Mouse (Mus musculus) embryonic facial prominence, embryonic 13.5 days (tissue): ENCODE measurements around the gene Iqsec1. TPM values are rescaled to one million over a fixed set of nuclear protein-coding genes. Genes with fewer than 3 reads are reported as not detected.

Source experiments
- ATAC-seq: fragments of 200-750 bp; cut with Nextera tagmentation; 2 replicates; pipeline ENCODE4 v1.8.0; 2017; ENCODE audit warnings: low read depth; ENCODE audit not compliant: insufficient number of reproducible peaks, insufficient read depth, low FRiP score, low TSS enrichment
- H3K27ac ChIP-seq: fragments of 300-500 bp; sonication (generic); 2 replicates; pipeline ENCODE4 v1.5.1; 2015; ENCODE audit warnings: moderate library complexity, mild to moderate bottlenecking, inconsistent platforms
- H3K27me3 ChIP-seq: fragments of 300-500 bp; sonication (generic); 2 replicates; pipeline ENCODE4 v1.6.1; 2015; ENCODE audit warnings: mild to moderate bottlenecking, inconsistent platforms
- H3K36me3 ChIP-seq: fragments of 300-500 bp; sonication (generic); 2 replicates; pipeline ENCODE4 v1.6.1; 2015; ENCODE audit warnings: mild to moderate bottlenecking, inconsistent platforms
- H3K4me1 ChIP-seq: fragments of 300-500 bp; sonication (generic); 2 replicates; pipeline ENCODE4 v1.6.1; 2015; ENCODE audit warnings: inconsistent platforms
- H3K4me2 ChIP-seq: fragments of 300-500 bp; sonication (generic); 2 replicates; pipeline ENCODE4 v1.6.1; 2015; ENCODE audit warnings: moderate library complexity, mild to moderate bottlenecking, inconsistent platforms
- H3K4me3 ChIP-seq: fragments of 300-500 bp; sonication (generic); 2 replicates; pipeline ENCODE4 v1.5.1; 2015; ENCODE audit warnings: mild to moderate bottlenecking, inconsistent platforms
- H3K9ac ChIP-seq: fragments of 300-500 bp; sonication (generic); 2 replicates; pipeline ENCODE4 v1.6.1; 2015; ENCODE audit warnings: mild to moderate bottlenecking, inconsistent platforms
- H3K9me3 ChIP-seq: fragments of 300-500 bp; sonication (generic); 2 replicates; pipeline ENCODE4 v1.6.1; 2016; ENCODE audit warnings: inconsistent platforms
- WGBS: fragments of 180-500 bp; shearing (Covaris S2); methylation state at CpG from one replicate; pipeline ENCODE4 v1.1.7; 2015; ENCODE audit warnings: mixed read lengths; 5-methylcytosine and 5-hydroxymethylcytosine counted together
- polyA plus RNA-seq: library from polyadenylated mRNA; unstranded; fragments of >200 nt; fragmentation: Nextera tagmentation; extraction: Ambion mirVana; gene quantifications from 2 replicates; pipeline ENCODE4 v1.2.1, GENCODE M21; 2015

The Iqsec1 gene
- polyA plus RNA-seq, 1 experiment from 2014 or later, result 11.6 TPM

GRCm38 (mm10) chr6:90619936-90620335 lies 368.5 kb downstream of the Iqsec1 start:
- Histone ChIP-seq H3K27ac (no peak overlapping the region), H3K4me2 (no peak overlapping the region), H3K27me3 (no peaks in the 10 kb centered on the region), H3K4me3 (no peak overlapping the region), H3K9ac (no peak overlapping the region), H3K36me3 (no peaks in the 10 kb centered on the region), H3K9me3 (no peaks in the 10 kb centered on the region), H3K4me1 (peaks cover 7% of the 10 kb centered on the region; the same call in 1 of the 2 replicates)
- ATAC-seq, result no peak
- WGBS, result 75% methylated on average over 5 of the region's 5 CpGs

DNA sequence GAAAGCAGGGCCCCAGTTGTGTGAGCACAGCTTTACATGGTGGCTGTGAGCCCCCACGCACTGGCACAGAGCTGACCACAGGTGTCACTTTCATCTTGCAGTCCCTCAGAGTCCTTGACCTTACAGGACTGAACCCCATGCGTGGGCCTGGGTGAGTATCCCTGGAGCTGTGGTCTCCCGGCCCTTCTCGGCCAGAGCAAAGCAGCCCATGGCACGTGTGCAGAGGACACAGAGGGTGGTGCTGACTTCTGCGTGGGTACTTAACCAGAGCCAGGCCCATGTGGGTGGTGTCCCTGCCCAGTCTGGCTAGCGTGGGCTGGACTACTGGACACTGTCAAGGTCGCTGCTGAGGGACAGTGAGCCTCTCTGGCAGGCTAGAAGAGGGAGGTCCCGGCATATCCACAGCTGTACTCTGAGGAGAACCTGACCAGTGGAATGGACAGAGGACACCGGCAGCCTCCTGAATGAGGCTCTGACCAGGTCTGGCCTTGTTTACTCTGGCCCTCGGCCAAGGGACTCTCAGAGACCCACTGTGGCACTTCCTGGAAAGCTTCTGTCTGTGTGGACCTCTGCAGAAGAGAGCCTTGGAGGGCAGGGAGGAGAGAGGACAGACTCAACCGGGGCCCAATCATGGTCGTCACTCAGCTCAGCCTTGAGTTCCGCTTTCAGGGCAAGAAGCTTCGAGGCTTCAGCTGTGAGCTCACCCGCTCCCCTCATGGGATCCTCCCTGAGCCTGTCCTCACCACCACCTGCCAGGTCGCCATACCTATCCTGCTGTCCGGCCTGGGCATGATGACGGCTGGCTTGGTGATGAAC lies 369.5 kb downstream of the Iqsec1 start:
- Histone ChIP-seq H3K27me3 (no peaks in the 10 kb centered on the region), H3K4me2 (no peak overlapping the region), H3K9ac (no peak overlapping the region), H3K27ac (no peak overlapping the region), H3K4me1 (peaks cover 12% of the 10 kb centered on the region; the same call in 1 of the 2 replicates), H3K4me3 (no peak overlapping the region), H3K9me3 (no peaks in the 10 kb centered on the region), H3K36me3 (no peaks in the 10 kb centered on the region)
- ATAC-seq, result no peak
- WGBS, result 73% methylated on average over 19 of the region's 19 CpGs

DNA sequence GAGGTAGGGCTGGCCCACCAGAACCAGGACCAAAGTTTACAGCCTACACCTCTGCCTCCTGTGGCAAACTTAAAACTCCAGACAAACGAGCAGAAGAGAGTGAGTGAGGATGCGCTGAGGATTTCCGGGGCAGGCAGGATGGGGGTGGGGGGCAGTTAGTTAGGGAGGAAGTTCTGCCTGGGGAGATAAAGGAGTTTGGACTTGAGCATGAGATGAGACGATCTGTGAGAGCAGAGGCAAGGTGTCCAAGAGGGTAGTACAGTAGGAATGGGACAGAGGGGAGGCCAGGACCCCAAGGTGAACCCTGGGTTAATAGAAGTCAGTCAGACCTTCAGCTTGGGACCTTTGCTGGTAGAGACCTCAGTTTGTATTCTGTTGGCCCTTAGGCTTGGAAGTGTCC lies 370.2 kb downstream of the Iqsec1 start:
- H3K27ac ChIP-seq, result no peak overlapping the region
- WGBS, result 63% methylated on average over 4 of the region's 4 CpGs
- H3K4me2 ChIP-seq, result no peak overlapping the region
- H3K9ac ChIP-seq, result no peak overlapping the region
- no peak overlapping the region for H3K4me3 ChIP-seq
- no peaks in the 10 kb centered on the region for H3K9me3 ChIP-seq
- no peak for ATAC-seq
- H3K36me3 ChIP-seq, result no peaks in the 10 kb centered on the region
- peaks cover 13% of the 10 kb centered on the region; the same call in 1 of the 2 replicates for H3K4me1 ChIP-seq
- H3K27me3 ChIP-seq, result no peaks in the 10 kb centered on the region

DNA sequence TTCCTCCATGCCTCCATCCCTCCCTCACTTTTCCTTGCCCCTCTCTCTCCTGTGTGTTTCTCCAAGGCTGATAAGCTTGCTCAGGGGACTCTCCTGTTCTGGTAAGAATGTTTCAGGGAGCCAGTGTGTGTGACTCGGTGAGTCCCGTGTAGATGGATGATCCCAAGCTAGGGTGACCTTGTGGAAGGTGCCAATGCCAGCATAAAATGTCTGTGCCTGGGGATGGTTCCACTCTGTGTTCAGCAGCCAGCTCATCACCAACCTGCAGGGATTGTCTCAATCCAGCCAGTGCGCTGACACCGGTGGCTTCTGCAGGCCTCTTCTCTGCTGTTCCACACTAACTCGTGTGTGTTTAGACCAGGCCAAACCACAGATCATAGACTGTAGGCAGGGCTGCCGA lies 372.0 kb downstream of the Iqsec1 start:
- Histone ChIP-seq H3K4me3 (no peak overlapping the region), H3K4me2 (no peak overlapping the region), H3K27me3 (no peaks in the 10 kb centered on the region), H3K9me3 (no peaks in the 10 kb centered on the region), H3K36me3 (no peaks in the 10 kb centered on the region), H3K4me1 (0 out of 2 replicates have a peak, but pooled peaks cover 8% of the 10 kb centered on the region), H3K9ac (no peak overlapping the region), H3K27ac (no peak overlapping the region)
- 87% methylated on average over 6 of the region's 6 CpGs for WGBS
- ATAC-seq, result no peak

DNA sequence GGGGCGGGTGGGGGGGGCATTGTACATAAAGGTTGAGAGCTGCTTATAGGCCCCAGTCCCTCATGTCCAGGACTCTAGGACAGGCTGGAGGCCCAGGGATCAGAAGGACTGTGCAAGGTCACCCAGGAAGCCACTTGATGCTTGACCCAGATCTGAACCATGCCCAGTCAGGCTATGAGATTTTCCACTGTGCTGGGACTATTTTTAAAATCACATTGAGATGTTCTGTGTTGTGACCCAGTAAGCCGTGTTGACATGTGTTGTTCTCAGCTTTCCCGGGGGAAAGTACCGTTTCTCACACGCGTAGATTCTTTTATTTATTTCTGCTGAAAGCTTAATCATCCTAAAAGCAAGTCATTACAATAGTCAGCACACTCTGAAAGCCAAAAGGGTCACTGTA lies 372.5 kb downstream of the Iqsec1 start:
- 0 out of 2 replicates have a peak, but pooled peaks cover 8% of the 10 kb centered on the region for H3K4me1 ChIP-seq
- no peak overlapping the region for H3K9ac ChIP-seq
- H3K27ac ChIP-seq, result no peak overlapping the region
- H3K4me3 ChIP-seq, result no peak overlapping the region
- no peaks in the 10 kb centered on the region for H3K36me3 ChIP-seq
- no peaks in the 10 kb centered on the region for H3K9me3 ChIP-seq
- no peak overlapping the region for H3K4me2 ChIP-seq
- WGBS, result 80% methylated on average over 6 of the region's 6 CpGs
- ATAC-seq, result no peak
- H3K27me3 ChIP-seq, result no peaks in the 10 kb centered on the region

DNA sequence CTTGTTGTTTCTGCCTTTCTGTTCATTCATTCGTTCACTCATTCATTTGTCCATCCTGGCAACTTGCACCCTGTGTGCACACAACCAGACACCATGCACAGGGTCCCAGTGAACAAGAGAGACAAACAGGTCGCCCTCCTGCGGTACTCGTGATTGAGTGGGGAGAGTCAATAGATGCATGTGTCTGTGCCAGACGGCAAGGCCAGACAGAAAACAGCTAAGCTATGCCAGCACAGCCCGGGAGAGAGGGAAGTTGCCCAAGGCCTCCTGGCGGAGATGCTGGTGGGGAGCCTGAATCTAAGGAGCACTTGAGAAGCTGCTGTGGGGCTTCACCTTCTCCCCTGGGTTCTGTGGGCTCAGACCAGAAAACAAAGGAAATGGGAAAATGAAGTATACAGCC lies 373.1 kb downstream of the Iqsec1 start:
- Histone ChIP-seq H3K36me3 (no peaks in the 10 kb centered on the region), H3K4me1 (0 out of 2 replicates have a peak, but pooled peaks cover 8% of the 10 kb centered on the region), H3K9ac (no peak overlapping the region), H3K27me3 (no peaks in the 10 kb centered on the region), H3K9me3 (no peaks in the 10 kb centered on the region), H3K27ac (no peak overlapping the region), H3K4me3 (no peak overlapping the region), H3K4me2 (no peak overlapping the region)
- 80% methylated on average over 7 of the region's 7 CpGs for WGBS
- no peak for ATAC-seq

DNA sequence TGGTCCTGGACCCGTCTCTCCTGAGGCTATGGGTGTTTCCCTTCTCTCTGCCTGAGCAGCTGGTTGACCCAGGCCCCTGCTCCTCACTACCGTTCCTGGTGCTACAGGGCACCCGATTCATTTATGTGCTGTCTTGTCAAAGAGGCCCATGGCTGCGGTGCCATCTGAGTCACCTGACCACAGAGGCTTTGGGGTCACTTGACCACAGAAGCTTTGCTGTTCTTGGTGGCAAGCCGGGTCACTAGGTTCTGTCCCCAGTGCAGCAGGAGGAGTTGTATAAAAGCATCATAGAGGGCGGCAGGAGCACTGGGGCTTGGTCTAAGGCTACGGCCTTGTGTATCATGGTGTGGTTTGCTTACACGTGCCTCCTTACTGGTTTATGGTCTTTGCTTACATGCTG lies 375.2 kb downstream of the Iqsec1 start:
- Histone ChIP-seq H3K9me3 (no peaks in the 10 kb centered on the region), H3K9ac (no peak overlapping the region), H3K4me2 (no peak overlapping the region), H3K4me3 (no peak overlapping the region), H3K27ac (no peak overlapping the region), H3K36me3 (no peaks in the 10 kb centered on the region), H3K27me3 (no peaks in the 10 kb centered on the region), H3K4me1 (0 out of 2 replicates have a peak, but pooled peaks cover 6% of the 10 kb centered on the region)
- WGBS, result 71% methylated on average over 8 of the region's 8 CpGs
- ATAC-seq, result no peak

- WGBS, result 79% methylated on average over 5 of the region's 5 CpGs
- H3K4me1 ChIP-seq, result peaks cover 12% of the 10 kb centered on the region
- H3K4me3 ChIP-seq, result no peak overlapping the region
- ATAC-seq, result no peak
- H3K36me3 ChIP-seq, result no peaks in the 10 kb centered on the region
- H3K27ac ChIP-seq, result no peak overlapping the region
- H3K9me3 ChIP-seq, result no peaks in the 10 kb centered on the region
- H3K4me2 ChIP-seq, result no peak overlapping the region
- H3K9ac ChIP-seq, result no peak overlapping the region
- peaks cover 13% of the 10 kb centered on the region; the same call in 1 of the 2 replicates for H3K27me3 ChIP-seq
These were observed 378.2 kb downstream of the Iqsec1 start for GRCm38 (mm10) chr6:90610248-90610647.

DNA sequence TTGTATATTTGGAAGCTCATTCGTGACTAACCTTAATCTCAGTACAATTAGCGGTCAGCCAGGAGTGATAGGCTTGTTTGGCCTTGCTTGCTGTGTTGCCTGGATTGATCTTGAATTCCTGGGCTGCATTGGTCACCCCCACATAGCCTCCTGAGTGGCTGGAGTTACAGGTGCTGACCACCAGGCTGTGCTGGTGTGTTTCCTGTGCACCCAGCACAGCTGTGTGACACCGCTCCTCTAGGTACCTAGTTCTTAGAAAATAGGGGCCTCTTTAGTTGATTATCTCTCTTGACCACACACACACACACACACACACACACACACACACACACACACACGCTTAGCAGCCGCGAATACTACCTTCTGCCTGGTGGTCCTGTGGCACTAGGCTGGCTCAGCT lies 380.3 kb downstream of the Iqsec1 start:
- no peaks in the 10 kb centered on the region for H3K36me3 ChIP-seq
- ATAC-seq, result no peak
- 66% methylated on average over 6 of the region's 6 CpGs for WGBS
- no peak overlapping the region for H3K9ac ChIP-seq
- peaks cover 14% of the 10 kb centered on the region for H3K27me3 ChIP-seq
- peaks cover 9% of the 10 kb centered on the region for H3K4me1 ChIP-seq
- H3K4me3 ChIP-seq, result no peak overlapping the region
- H3K27ac ChIP-seq, result no peak overlapping the region
- H3K4me2 ChIP-seq, result no peak overlapping the region
- H3K9me3 ChIP-seq, result no peaks in the 10 kb centered on the region

DNA sequence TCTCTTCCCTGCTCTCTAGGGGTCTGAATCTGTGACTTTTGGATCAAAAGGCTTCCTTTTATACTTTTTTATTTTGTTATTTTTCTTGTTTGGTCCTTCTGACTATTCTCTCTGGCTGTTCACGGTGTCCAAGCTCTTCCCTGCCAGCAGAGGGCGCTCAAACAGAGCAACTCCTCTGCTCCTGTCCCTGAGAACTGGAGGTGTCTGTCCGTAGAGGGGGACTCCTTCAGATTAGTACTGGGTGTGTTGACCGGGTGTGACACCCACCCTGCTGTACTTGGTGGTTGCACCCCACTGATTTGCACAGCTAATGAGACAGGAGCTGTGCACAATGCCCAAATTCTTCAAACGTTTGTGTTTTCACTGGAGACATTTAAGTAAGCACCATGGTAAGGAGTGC lies 381.3 kb downstream of the Iqsec1 start:
- Histone ChIP-seq H3K27ac (no peak overlapping the region), H3K9ac (no peak overlapping the region), H3K4me2 (no peak overlapping the region), H3K27me3 (peaks cover 16% of the 10 kb centered on the region), H3K36me3 (no peaks in the 10 kb centered on the region), H3K4me3 (no peak overlapping the region), H3K9me3 (no peaks in the 10 kb centered on the region), H3K4me1 (peaks cover 9% of the 10 kb centered on the region)
- ATAC-seq, result no peak
- WGBS, result 15% methylated on average over 5 of the region's 5 CpGs

DNA sequence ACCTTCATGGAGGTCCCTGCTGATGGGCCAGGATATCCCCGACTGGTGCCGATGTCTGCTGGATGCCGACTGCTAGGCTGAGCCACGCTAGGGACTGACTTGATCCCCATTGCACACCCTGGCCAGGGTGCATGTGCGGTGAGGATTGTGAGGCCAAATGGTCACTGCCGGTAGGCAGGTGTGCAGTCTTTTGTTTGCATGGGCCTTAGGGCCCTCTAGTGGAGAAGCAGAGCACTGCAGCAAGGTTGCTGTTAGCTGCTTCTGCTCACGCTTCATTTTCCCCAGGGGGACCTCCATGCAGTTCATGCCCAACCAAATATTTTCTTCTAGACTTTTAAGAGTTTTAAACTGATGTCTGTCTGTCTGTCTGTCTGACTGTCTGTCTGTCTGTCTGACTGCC lies 381.9 kb downstream of the Iqsec1 start:
- Histone ChIP-seq H3K4me2 (no peak overlapping the region), H3K9me3 (no peaks in the 10 kb centered on the region), H3K27me3 (peaks cover 16% of the 10 kb centered on the region), H3K36me3 (no peaks in the 10 kb centered on the region), H3K27ac (no peak overlapping the region), H3K4me3 (no peak overlapping the region), H3K9ac (no peak overlapping the region), H3K4me1 (peaks cover 9% of the 10 kb centered on the region)
- ATAC-seq, result no peak
- WGBS, result 21% methylated on average over 7 of the region's 7 CpGs
